Mouse (Mus musculus) urinary bladder, adult 18-20 months (tissue): ENCODE data around the gene Mettl23.
A peak's percentile ranks its signal among the peaks of the same experiment; 100 is the strongest.
"Not testable (repeated sequence)": the region's sequence is repeated elsewhere in the genome, so short reads cannot be mapped to it uniquely, and the experiment has no call there.

Experiments
- DNase-seq, 2 experiments: peaks; one replicate each; pipeline ENCODE4 v3.0.0; 2022; ENCODE audit warnings: low spot score in 2 of 2, mixed read lengths in 2 of 2

Gene Mettl23

DNA sequence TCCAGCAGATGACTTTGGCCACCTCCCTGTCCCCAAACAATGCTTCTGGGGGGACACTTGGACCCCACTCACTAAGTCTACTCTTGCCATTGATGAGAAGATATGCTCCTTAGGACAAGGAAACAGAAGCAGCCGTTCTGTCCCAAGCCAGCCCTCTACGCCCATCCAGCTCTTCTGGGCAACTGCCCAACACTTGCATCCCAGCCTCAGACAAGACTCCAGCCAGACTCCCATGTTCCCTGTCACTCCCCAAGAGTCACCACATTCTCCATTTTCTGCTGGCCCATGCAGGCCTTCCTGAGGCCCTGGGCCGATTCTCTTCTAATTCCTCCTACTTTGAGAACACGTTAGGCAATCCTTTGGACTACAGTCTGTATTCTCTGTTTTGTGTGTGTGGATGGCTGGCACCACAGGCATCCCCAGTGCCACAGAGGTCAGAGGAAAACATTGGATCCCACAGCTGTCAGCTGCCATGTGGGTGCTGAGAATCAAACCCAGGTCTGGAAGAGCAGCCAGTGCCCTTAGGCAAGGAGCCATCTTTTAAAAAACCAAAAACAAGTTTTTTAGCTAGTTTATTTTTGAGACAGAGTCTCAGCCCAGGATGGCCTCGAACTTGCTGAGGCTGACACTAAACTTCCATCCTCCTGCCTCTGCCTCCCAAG lies 23.0 kb upstream of the Mettl23 start:
- DNase-seq, result no peak

DNA sequence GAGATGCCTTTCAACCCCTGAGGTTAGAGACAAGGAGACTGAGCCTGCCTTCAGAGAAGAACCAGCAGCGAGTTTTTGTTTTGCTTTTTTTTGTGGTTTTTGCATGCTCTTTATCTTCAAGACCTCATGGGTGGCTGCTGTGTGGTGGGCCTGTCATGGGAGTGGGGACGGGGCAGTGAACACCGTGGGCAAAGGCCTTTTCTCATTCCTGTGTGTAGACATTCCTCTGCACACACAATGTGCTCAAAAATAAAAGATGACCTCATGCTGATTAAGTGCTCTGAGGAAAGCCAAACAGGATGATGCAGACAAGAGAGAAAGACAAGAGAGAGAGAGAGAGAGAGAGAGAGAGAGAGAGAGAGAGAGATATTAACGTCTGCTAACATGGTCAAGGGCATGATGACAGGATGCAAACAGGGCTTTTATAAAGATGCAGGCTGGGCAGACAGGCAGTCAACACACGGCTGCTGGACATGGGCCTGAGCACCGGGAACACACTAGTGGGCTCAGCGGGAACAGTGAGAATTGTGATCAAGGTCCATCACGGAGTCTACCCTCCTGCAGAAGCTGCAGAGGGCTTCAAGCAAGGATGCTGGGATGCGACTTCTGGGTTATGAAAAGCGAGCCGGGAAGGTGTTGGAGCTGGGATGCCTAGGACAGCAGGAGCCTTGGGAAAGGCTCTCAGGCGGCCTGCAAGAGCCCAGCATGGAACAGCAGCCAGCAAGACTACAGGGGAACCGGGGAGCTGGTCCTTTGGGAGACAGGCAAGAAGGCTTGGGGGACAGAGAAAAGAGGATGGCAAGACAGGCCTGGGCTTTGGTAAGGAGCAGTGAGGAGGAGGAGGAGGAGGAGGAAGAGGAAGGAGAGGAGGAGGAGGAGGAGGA lies 21.8 kb upstream of the Mettl23 start:
- no peak for DNase-seq

DNA sequence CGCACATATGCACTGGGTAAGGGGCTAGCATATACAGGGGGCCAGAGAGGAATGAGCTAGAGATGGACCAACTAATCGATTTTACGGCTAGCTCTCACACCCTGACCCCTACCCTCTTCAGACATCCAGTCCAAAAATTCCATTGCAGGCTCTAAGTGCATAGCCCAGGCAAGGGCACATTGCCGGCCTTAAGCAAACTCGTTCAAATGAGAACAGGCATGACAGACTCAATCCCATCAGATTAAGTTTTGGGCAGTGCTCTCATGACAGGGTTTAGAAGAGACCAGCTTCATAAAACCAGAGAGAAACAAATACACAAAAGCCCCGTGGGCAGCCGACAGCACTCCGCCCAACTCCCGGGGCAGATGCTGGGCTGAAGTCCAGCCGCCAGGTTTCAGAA lies 20.9 kb upstream of the Mettl23 start:
- no peak for DNase-seq

DNA sequence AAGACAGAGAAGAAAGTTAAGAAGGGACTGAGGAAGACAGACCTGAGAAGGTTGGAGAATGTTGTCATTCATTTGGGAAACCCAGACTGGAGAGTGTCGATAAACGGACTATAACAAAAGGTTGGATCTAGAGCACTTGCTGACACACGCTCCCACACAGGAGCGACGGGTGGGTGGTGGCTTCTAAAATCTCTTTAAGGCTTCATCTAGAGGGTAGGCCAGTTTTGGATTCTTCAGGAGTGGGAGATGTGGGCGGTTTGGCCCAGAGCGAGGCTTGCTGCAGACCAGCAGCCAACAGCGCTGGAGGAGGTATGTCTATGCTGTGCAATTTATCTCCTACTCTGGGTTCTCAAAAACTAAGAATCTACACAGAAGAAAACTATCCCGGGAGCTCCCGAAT lies 20.5 kb upstream of the Mettl23 start:
- no peak for DNase-seq

DNA sequence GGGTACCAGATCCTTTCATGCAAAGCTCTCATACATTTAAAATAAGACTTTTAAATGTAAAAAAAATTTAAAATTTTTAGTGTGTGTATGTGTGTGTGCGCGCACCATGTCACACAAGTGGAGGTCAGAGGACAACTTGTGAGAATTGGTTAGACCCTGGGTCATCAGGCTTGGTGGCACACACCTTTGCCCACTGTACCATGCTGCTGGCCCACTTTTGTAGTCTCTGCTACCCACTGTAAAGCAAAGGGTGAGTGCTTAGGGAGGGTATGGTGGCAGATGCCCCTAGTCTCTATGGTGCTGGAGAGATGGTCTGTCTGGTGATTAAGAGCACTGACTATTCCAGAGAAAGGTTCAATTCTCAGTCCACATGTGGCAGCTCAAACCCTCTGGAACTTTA lies 19.8 kb upstream of the Mettl23 start:
- DNase-seq, result no peak

DNA sequence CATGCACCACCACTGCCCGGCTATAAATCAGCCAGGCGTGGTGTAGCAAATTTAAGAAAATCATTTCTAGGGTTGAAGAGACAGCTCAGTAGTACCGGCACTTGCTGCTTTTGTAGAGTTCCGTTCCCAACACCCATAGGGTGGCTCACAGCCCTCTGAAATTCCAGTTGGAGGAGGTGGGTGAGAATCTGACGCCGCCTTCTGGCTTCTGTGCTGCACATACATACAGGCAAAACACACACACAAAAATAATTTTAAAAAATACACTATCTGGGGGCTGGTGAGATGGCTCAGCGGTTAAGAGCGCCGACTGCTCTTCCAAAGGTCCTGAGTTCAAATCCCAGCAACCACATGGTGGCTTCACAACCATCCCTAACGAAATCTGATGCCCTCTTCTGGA lies 19.2 kb upstream of the Mettl23 start:
- not testable (repeated sequence) for DNase-seq

DNA sequence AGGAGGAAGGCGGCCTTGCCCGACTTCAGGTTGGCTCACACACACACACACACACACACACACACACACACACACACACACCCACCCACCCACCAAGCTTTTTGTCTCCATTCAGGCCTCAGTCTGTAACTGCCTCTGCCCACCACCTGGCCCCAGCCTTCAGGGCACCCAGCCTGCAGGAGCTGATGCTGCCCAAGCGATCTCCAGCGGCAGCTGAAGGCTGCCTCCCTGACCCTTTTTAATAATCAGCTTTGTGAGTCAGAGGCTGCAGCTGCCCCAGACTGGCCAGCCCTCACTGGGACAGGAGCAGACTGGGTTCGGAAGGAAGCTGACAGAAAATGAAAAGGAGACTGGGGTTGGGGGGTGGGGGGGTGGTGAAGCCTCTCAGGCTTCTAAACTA lies 17.8 kb upstream of the Mettl23 start:
- no peak for DNase-seq

DNA sequence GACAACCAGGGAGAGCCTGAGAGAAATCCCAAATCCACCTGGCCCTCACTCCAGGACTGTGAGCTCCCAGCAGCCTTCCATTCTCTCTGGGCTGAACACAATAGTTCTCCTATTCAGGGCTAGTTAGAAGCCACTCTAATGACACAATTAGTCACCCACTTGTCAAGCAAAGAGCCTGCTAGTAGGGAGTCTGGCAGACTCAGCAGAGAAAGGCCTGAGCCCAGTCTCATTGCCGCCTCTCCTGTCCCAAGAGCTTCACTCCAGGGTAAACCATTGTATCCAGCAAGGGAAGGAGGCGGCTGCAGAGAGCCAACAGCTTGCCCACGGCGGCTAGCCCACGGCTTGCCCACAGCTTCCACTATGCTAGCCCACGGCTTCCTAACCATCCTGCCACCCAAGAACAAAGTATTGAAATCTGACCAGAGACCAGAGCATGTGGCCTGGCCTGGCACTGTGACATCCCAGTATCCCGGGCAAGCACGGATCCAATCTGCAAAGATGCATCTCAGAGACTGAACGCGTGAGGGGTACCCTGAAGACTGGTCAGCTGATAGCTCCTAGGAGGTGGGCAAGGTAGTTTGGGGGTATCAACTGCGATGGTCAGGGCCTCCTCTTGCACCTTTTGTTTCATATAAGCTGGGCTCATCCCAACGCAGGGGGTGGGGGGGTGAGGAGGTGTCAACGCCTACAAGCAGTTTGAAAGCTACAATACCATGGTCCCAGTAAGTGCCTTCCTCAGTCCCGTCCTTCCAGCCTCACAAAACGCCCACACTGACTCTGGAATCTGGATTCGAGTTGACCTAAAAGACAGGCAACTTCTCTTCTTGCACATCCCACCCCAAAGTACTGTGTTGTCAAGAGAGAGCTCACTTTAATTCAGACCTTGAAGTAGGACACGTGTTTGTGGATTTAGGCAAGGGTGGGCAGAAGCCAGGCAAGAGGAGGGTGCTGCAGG lies 16.3 kb upstream of the Mettl23 start:
- no peak for DNase-seq

DNA sequence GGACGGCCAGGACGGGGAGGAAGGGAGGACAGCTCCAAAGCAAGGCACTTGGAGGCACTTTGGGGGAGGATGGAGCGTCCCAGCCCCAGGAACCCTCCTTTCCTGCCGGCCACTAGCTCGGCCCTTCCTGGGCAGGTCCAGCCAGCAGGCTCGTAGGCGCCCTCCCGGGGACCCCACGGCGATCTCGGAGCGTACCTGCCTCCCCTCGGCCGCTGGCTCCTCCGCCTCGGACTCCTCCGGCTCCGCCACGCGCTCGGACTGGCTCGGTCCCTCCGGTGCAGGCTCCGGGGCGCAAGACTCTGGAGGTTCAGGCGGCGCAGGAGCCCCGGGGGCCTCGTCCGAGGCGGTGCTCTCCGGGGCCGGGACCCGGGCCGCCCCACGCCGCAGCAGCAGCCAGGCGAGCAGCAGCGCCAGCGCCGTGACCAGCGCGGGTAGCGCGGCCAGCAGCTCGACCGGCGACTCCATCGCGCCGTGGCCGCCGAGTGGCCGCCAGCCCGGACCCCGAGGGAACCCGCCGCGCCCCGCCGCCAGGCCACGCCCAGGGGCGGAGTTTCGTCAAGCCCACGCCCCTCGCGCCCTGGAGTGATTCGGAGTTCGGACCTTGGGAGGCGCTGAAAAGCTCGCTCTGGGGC lies 15.4 kb upstream of the Mettl23 start, which contains the start of gene Mxra7:
Mxra7 (minus strand) TSS at position 513 of the 632 bp plus-strand sequence.
- peak; percentile 73 to 74 for DNase-seq

DNA sequence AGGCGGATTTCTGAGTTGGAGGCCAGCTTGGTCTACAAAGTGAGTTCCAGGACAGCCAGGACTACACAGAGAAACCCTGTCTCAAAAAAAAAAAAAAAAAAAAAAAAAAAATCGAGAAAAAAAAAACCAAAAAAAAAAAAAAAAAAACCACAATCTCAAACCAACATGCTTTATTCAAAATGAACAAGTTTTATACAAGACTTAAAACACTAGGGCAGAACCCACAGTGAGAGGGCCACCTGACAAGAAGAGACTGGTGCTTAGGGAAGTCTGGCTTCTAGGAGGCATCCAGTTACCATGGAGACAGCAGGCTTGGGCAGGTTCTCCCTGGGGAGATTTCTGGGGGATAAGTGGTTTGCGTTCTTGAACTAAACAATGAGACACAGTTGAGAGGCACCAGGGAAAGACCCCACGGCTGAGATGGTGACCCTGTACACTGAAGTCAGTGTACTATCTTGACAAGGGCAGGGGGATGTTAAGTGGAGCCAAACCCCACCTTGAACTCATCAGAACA lies 10.8 kb upstream of the Mettl23 start:
- no peak for DNase-seq

DNA sequence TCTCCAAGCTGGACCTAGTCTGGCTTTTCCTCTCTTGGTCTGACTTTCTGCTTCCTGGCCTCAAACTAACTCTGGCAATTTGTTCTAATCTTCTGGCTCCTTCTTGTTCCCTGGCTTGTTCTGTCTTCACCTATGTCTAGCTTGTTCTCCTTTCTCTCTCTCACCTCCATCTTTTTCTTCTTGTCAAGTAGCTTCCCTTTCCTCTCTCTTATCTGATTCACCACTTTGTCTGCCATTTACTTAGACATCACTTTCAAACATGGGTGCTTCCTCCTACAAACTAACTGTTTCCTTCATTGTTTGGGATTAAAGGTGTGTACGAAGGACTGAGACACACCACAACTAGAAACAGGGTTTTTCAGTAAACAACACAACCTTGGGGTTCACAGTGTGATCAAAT lies 8.1 kb upstream of the Mettl23 start:
- DNase-seq, result no peak

DNA sequence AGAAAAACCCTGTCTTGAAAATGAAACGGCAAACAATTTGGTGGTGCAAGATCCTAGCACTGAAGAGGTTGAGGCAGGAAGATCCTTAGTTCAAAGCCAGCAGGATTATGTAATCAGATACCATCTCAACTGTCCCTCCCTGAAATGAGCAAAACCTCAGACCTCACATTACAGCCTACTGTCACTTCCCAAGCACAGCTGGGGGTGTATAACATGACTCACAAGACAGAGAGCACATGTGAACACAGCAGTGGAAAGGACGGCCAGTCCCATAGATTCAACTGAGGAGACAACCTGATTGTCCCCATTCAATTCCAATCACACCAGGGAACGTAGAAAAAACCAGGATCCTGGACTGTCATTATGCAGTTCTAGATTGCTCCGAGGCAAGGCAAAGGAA lies 6.8 kb upstream of the Mettl23 start:
- no peak for DNase-seq

DNA sequence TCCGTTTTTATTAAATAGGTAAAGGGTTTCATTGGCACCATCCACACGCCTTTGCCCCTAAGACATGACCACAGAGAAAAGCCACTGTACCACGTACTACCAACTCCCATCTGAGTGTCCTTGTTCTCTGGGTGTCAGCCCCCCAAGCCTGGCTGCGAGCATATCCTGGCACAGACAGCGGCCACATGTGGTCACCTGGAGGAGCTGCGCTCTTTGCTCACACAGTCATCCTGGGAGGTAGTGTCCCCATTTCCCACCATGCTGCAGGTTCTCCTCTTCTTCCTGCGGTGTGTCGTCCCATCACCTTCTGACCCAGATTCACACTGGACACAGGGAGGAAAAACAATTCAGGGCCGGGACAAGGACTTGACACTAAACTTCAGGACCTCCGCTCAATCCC lies 5.6 kb upstream of the Mettl23 start:
- DNase-seq, result no peak

DNA sequence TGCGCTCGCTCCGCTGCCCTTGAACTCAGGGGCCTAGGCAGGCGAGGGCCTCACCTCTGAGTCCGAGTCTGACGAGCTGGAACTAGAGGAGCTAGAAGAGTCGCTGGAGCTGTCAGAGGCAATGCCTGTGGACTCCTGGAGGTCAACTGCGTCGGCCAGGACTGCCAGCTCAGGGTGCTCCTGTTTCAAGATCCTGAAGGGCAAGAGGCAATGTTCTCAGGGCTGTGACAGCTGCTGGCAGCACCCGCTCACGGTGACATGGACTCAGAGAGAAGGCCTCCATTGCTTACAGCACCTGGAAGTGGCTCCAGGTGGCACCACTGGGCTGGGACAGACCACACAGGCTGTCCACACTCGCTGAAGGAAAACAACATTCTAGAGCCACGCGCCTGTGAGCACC lies 4.1 kb upstream of the Mettl23 start:
- no peak for DNase-seq

DNA sequence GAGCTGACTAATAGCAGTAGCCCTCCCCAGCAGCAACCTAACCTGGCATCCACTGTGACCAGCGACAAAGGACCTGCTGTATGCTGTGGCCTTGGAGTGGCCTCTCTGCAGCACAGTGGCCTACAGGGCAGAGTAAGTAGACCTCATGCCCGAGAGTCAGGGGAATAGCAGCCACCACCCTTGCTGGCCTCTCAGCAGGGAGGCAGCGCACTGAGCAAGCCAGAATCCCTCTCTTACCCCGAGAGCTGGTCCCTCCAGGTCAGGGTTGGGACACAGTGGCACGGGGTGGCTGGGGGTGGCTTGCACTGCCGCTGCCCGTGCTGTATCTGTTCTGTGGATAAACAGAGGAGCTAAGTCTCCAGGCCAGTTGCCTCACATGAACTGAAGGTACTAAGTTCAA lies 3.5 kb upstream of the Mettl23 start:
- no peak for DNase-seq

DNA sequence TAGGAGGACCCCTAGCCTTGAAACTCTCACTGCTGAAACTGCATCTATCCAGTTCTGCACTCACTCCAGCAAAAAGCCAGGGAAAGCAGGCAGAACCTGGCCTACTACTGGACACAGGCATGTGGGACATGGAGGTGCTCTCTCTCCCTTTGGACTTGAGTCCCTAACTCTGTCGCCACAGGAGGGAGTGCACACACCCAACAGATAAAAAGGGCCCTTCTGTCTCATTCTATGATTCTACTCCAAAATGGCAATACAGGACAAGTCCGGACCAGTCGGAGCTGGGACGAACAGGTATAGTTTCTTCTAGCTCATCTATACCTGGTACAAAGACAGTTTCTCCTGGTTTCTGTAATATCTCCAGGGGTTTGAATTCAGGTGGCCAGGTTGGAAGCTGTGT lies 2.3 kb upstream of the Mettl23 start:
- no peak for DNase-seq

DNA sequence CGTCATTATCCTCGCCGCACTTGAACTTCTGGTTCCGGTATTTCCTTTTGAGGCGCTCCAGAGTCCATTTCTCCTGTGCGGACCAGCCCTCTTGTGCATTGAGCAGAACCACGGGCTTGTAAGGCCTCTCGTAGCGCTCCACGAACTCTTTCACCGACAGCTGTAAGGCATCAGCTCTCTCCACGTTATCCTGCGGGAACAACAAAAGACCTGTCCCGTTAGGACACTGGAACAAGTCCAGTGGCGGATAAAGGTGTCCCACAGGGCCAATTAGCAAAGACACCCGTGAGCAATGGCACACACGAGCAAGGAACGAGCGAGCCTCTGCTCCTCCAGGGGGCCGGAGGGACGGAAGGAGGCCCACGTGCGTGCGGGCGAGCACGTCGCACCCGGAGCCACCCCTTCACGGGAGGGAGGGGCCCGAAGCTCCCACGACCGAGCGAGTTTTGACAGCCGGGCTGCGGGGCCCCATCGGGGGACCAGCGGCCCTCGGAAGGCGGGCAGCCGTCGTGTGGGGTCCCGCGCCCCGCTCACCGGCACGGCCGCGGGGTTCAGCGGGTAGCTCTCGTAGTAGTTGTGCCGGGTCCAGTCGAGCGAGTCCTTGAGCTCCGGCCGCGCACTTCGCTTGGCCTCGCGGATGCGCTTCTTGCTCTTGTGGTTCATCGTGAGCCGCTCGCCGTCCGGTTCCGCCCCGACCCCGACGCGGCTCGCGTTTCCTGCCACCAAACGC lies 382 bp upstream of the Mettl23 start:
- DNase-seq, result peak; percentile 50 to 60

DNA sequence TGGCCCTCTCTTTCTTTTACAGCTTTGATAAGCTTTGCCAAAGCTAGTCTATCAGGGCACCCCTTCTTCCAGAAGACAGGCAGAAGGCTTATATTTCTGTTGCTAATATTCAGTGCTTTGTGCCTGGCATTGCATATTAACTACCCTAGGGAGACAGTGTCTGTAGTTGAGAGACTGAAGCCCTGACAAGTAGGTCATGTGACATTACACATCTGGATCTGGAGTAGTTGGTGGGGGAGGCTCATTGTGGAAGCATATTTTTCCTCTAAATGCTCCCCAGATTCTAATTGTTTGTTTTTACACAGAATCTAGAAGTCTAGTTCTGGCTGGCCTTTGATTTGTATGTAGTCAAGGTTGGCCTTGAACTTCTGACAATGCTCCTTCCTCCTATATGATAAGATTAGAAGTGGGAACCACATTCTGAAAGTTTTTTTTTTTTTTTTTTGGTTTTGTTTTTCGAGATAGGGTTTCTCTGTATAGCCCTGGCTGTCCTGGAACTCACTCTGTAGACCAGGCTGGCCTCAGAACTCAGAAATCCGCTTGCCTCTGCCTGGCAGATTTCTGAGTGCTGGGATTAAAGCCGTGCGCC lies 3.6 kb downstream of the Mettl23 start:
- DNase-seq, result no peak

DNA sequence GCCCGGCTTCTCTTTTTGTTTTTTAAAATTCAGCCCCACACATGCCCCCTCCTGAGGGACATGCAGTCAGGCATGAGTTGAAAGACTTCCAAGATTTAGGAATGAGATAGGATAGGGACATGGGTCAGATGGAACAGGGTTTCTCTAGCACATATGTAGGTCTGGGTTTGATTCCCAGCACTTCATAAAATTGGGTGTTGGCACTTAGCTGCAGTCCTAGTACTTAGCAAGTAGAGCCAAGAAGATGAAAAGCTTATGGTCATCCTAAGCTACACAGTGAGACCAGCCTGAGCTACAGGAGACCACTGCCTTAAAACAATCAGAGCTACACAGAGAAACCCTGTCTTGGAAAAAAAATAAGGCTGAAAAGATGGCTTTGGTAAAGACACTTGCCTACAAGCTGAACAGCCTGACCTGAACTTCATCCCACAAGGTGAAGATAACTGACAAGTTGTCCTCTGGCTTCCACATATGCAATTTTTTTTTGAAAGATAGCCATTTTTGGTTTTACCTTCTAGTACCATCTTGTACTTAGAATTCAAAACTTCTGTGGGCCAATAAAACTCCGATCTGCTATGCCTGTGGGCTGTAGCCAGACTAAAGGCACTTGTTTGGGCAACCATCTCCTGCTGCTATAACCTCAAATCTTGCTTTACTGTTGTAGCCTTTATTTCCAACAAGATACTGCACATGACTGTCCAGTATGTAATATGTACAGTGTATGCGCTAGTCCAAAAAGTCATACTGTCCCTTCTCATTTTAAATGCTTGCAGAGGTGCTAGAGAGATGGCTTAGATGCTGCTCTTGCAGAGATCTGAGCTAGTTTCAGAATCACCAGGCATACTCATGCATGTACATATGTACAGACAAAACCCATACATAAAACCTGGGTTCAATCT lies 4.4 kb downstream of the Mettl23 start:
- DNase-seq, result no peak
